Mouse (Mus musculus) lung, postnatal 0 days (tissue): ENCODE results near the gene Rap1b. TPM values are rescaled to one million over a fixed set of nuclear protein-coding genes. Genes with fewer than 3 reads are reported as not detected.

Source experiments
- ATAC-seq: fragments of 200-750 bp; cut with Nextera tagmentation; 2 replicates; pipeline ENCODE4 v1.8.0; 2017; ENCODE audit warnings: moderate library complexity
- DNase-seq: peaks from one replicate; pipeline ENCODE4 v3.0.0-alpha.2; 2016; ENCODE audit warnings: low spot score
- H3K27ac ChIP-seq: fragments of 300-500 bp; sonication (generic); 2 replicates; pipeline ENCODE4 v1.5.1; 2014; ENCODE audit warnings: antibody characterized with exemption, mild to moderate bottlenecking, low read length, mixed read lengths
- H3K27me3 ChIP-seq: fragments of 300-500 bp; sonication (generic); replicated peaks from 2 replicates; pipeline ENCODE4 v1.6.1; 2014; ENCODE audit warnings: low read length, mixed read lengths; ENCODE audit not compliant: insufficient read depth
- H3K36me3 ChIP-seq: fragments of 300-500 bp; sonication (generic); 2 replicates; pipeline ENCODE4 v1.6.1; 2014; ENCODE audit warnings: low read length, mixed read lengths; ENCODE audit not compliant: insufficient read depth
- H3K4me1 ChIP-seq: fragments of 300-500 bp; sonication (generic); 2 replicates; pipeline ENCODE4 v1.6.1; 2014; ENCODE audit warnings: antibody characterized with exemption, low read depth, low read length, mixed read lengths; ENCODE audit not compliant: insufficient read depth
- H3K4me2 ChIP-seq: fragments of 300-500 bp; sonication (generic); replicated peaks from 2 replicates; pipeline ENCODE4 v1.6.1; 2014; ENCODE audit warnings: low read depth, mild to moderate bottlenecking, low read length, moderate library complexity, mixed read lengths
- H3K4me3 ChIP-seq: fragments of 300-500 bp; sonication (generic); 2 replicates; pipeline ENCODE4 v1.5.1; 2014; ENCODE audit warnings: low read depth, low read length
- H3K9ac ChIP-seq: fragments of 300-500 bp; sonication (generic); replicated peaks from 2 replicates; pipeline ENCODE4 v1.6.1; 2014; ENCODE audit warnings: low read depth, mild to moderate bottlenecking
- H3K9me3 ChIP-seq: fragments of 300-500 bp; sonication (generic); 2 replicates; pipeline ENCODE4 v1.6.1; 2016; ENCODE audit warnings: low read length, mixed read lengths
- CTCF ChIP-seq: IDR thresholded peaks from 2 replicates; pipeline ENCODE4 v1.5.1; 2016; ENCODE audit warnings: antibody characterized with exemption, mild to moderate bottlenecking
- EP300 ChIP-seq: IDR thresholded peaks from 2 replicates; pipeline ENCODE4 v1.6.1; 2016; ENCODE audit warnings: antibody characterized with exemption, mild to moderate bottlenecking, control low read depth
- WGBS: fragments of 180-500 bp; shearing (Covaris S2); extraction: QIAGEN DNeasy Blood & Tissue Kit; methylation state at CpG from one replicate; pipeline ENCODE4 v1.1.7; 2014; 5-methylcytosine and 5-hydroxymethylcytosine counted together
- polyA plus RNA-seq: library from polyadenylated mRNA; unstranded; fragments of >200 nt; fragmentation: Nextera tagmentation; extraction: Ambion mirVana; gene quantifications from 2 replicates; pipeline ENCODE4 v1.2.1, GENCODE M21; 2015

The Rap1b gene
- polyA plus RNA-seq, 1 experiment from 2014 or later: 268 TPM

GRCm38 (mm10) chr10:117769541-117770285, 76.1 kb downstream of the Rap1b start:
- TF ChIP-seq EP300 (no peak), CTCF (no peak)
- DNase-seq (no peak), ATAC-seq (no peak)
- no peaks in the 10 kb centered on the region for H3K9me3 ChIP-seq
- no peak overlapping the region for H3K4me3 ChIP-seq
- H3K27me3 ChIP-seq: no peaks in the 10 kb centered on the region
- 92% methylated on average over 9 of the region's 9 CpGs for WGBS
- no peak overlapping the region for H3K4me2 ChIP-seq
- no peak overlapping the region for H3K27ac ChIP-seq
- H3K4me1 ChIP-seq: no peaks in the 10 kb centered on the region
- no peak overlapping the region for H3K9ac ChIP-seq
- peaks cover 45% of the 10 kb centered on the region for H3K36me3 ChIP-seq

GRCm38 (mm10) chr10:117768141-117768440, 77.7 kb downstream of the Rap1b start:
- no peak for TF ChIP-seq CTCF
- TF ChIP-seq EP300: no peak
- WGBS: 86% methylated on average over 7 of the region's 7 CpGs
- ATAC-seq: no peak

GRCm38 (mm10) chr10:117767286-117768140, 78.3 kb downstream of the Rap1b start:
- H3K9me3 ChIP-seq: no peaks in the 10 kb centered on the region
- no peaks in the 10 kb centered on the region for H3K27me3 ChIP-seq
- H3K27ac ChIP-seq: no peak overlapping the region
- no peak overlapping the region for H3K4me3 ChIP-seq
- ATAC-seq: no peak
- H3K4me2 ChIP-seq: no peak overlapping the region
- 84% methylated on average over 10 of the region's 10 CpGs for WGBS
- no peak overlapping the region for H3K9ac ChIP-seq
- no peak for DNase-seq
- peaks cover 29% of the 10 kb centered on the region for H3K36me3 ChIP-seq
- TF ChIP-seq CTCF (no peak), EP300 (no peak)
- no peaks in the 10 kb centered on the region for H3K4me1 ChIP-seq

More at GRCm38 (mm10) chr10:117768141-117768440, 77.7 kb downstream of the Rap1b start:
- no peak overlapping the region for H3K4me3 ChIP-seq
- H3K4me2 ChIP-seq: no peak overlapping the region
- DNase-seq: no peak
- peaks cover 34% of the 10 kb centered on the region for H3K36me3 ChIP-seq
- H3K9ac ChIP-seq: no peak overlapping the region
- H3K27ac ChIP-seq: no peak overlapping the region
- H3K27me3 ChIP-seq: no peaks in the 10 kb centered on the region
- no peaks in the 10 kb centered on the region for H3K4me1 ChIP-seq
- no peaks in the 10 kb centered on the region for H3K9me3 ChIP-seq

GRCm38 (mm10) chr10:117766896-117767160, 79.0 kb downstream of the Rap1b start:
- WGBS: 90% methylated on average over 5 of the region's 5 CpGs
- Histone ChIP-seq H3K27me3 (no peaks in the 10 kb centered on the region), H3K36me3 (peaks cover 25% of the 10 kb centered on the region), H3K9ac (no peak overlapping the region), H3K27ac (no peak overlapping the region), H3K4me1 (no peaks in the 10 kb centered on the region), H3K4me3 (no peak overlapping the region), H3K9me3 (no peaks in the 10 kb centered on the region), H3K4me2 (no peak overlapping the region)
- DNase-seq (no peak), ATAC-seq (no peak)
- TF ChIP-seq EP300: no peak
- TF ChIP-seq CTCF: no peak

GRCm38 (mm10) chr10:117766111-117766895, 79.5 kb downstream of the Rap1b start:
- H3K36me3 ChIP-seq: peaks cover 23% of the 10 kb centered on the region; the same call in 1 of the 2 replicates
- no peak overlapping the region for H3K9ac ChIP-seq
- TF ChIP-seq CTCF (no peak), EP300 (no peak)
- H3K27me3 ChIP-seq: no peaks in the 10 kb centered on the region
- no peaks in the 10 kb centered on the region for H3K9me3 ChIP-seq
- ATAC-seq (no peak), DNase-seq (no peak)
- no peaks in the 10 kb centered on the region for H3K4me1 ChIP-seq
- H3K27ac ChIP-seq: no peak overlapping the region
- WGBS: 84% methylated on average over 16 of the region's 16 CpGs
- no peak overlapping the region for H3K4me3 ChIP-seq
- H3K4me2 ChIP-seq: no peak overlapping the region

GRCm38 (mm10) chr10:117765116-117765894, 80.5 kb downstream of the Rap1b start:
- Histone ChIP-seq H3K36me3 (peaks cover 23% of the 10 kb centered on the region), H3K9me3 (no peaks in the 10 kb centered on the region), H3K4me3 (no peak overlapping the region), H3K27me3 (no peaks in the 10 kb centered on the region), H3K4me1 (no peaks in the 10 kb centered on the region), H3K27ac (no peak overlapping the region), H3K4me2 (no peak overlapping the region), H3K9ac (no peak overlapping the region)
- WGBS: 91% methylated on average over 11 of the region's 11 CpGs
- TF ChIP-seq CTCF (no peak), EP300 (no peak)
- DNase-seq: no peak
- ATAC-seq: no peak
